9 mouse cellular contexts compared by ENCODE assay signal in the genomic region with DNA sequence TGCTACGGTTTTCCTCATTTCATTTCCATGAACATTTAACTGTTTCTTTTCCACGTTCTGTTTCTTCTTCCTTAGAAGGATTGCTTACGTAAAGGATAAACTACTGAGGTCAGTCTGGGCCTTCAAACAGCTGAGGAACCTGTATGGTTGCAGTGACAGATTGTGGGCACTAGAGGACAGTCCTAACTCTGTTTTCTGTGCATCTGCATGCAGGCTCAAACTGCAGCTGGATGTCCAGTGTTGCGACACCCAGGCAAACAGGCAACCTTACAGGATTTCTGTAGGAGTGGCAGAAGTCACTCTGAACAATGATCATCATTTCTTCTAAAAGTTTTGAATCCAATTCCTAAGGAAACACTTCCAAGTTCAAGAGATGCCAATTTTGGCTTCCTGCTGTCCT. TPM values are rescaled to one million over a fixed set of nuclear protein-coding genes. Genes with fewer than 3 reads are reported as not detected.
DNase-seq lines count a peak whose midpoint lies in the region; ATAC-seq lines count a peak whose summit lies in the region.
"Had no signal": no experiment of that assay in that cellular context is flagged by ENCODE, and none has a peak within 500 bp of the region (broad histone marks: within the 10 kb centered on the region; RNA-seq: fewer than 3 reads in every experiment).

No protein-coding gene starts in this region.

- WGBS in heart, embryonic 12.5 days: 63% methylated on average over 4 of the region's 4 CpGs

- H3K9ac ChIP-seq in heart, embryonic 12.5 days: no peak overlapping the region
- H3K9ac ChIP-seq: liver, embryonic 15.5 days had no signal

- no peaks in the 10 kb centered on the region for H3K27me3 ChIP-seq in heart, embryonic 12.5 days (replicated peaks)
- H3K27me3 ChIP-seq: liver, embryonic 15.5 days had no signal

- H3K4me3 ChIP-seq in heart, embryonic 12.5 days: no peak overlapping the region
- H3K4me3 ChIP-seq: liver, embryonic 15.5 days had no signal

- peaks cover 40% of the 10 kb centered on the region for H3K36me3 ChIP-seq in heart, embryonic 12.5 days
- H3K36me3 ChIP-seq: liver, embryonic 15.5 days had no signal

- H3K4me1 ChIP-seq in heart, embryonic 12.5 days (replicated peaks): no peaks in the 10 kb centered on the region

- ATAC-seq in inflammation-experienced regulatory T-cells, adult 6 months: peak; percentile 51
- no peak for ATAC-seq in heart, embryonic 12.5 days (ENCODE audit: insufficient number of reproducible peaks, low FRiP score)

- no peak overlapping the region for H3K4me2 ChIP-seq in heart, embryonic 12.5 days
- H3K4me2 ChIP-seq: liver, embryonic 15.5 days had no signal

- H3K9me3 ChIP-seq in heart, embryonic 12.5 days (replicated peaks): no peaks in the 10 kb centered on the region
- H3K9me3 ChIP-seq: liver, embryonic 15.5 days had no signal

- DNase-seq in gastrocnemius, adult 18-20 months (ENCODE audit: low spot score): peak; percentile 32
- DNase-seq in gastrocnemius, postnatal 36 days: no peak
- peak; percentile 20 for DNase-seq in thymus, postnatal 25 days
- no peak for DNase-seq in thymus, postnatal 14 days
- peak; percentile 65 for DNase-seq in retina, embryonic 14.5 days (ENCODE audit: low spot score)
- DNase-seq in Muller cell, postnatal 12 days (ENCODE audit: inconsistent ontology term): no peak

- intact Hi-C loops in gastrocnemius, postnatal 36 days (cut with DNase I): no loop called here

- H3K27ac ChIP-seq in heart, embryonic 12.5 days (ENCODE audit: poor library complexity, severe bottlenecking): no peak overlapping the region
- H3K27ac ChIP-seq: liver, embryonic 15.5 days had no signal

RNA-seq across cellular contexts. Expression of a gene that starts 5.3 kb away (rescaled TPM):
- 10 to 100 TPM; 17.9 to 23.7 TPM for total RNA-seq in gastrocnemius, adult 18-20 months (2021)
- 10 to 100 TPM; 12.7 to 14.5 TPM for total RNA-seq in gastrocnemius, postnatal 36 days (2021)
- 10 to 100 TPM; 28.9 to 79.9 (median 60.8) TPM for polyA plus RNA-seq in inflammation-experienced regulatory T-cells, adult 6 months (2017; shearing (Covaris generic))
- polyA plus RNA-seq in heart, embryonic 12.5 days (2016; fragmentation: Nextera tagmentation; extraction: Ambion mirVana): 12.1 and 14.5 TPM in 2 replicates

RNA-seq across cellular contexts. Expression of a gene that starts 27.2 kb away (rescaled TPM):
- 1 to 10 TPM; 2.3 to 3.4 TPM for total RNA-seq in gastrocnemius, adult 18-20 months (2021)
- 1 to 10 TPM; 4.4 to 4.5 TPM for total RNA-seq in gastrocnemius, postnatal 36 days (2021)
- polyA plus RNA-seq in inflammation-experienced regulatory T-cells, adult 6 months (2017; shearing (Covaris generic)): not detected
- 26.4 and 27.1 TPM in 2 replicates for polyA plus RNA-seq in heart, embryonic 12.5 days (2016; fragmentation: Nextera tagmentation; extraction: Ambion mirVana)

Comparison
In these comparisons a context has a peak if more than half of its experiments do, and no peak if none do; other contexts are left out.
1. DNase-seq: peak in gastrocnemius, adult 18-20 months (single experiment), thymus, postnatal 25 days (single experiment) and retina, embryonic 14.5 days (single experiment); none in gastrocnemius, postnatal 36 days (0 of 2), thymus, postnatal 14 days (single experiment) and Muller cell, postnatal 12 days (single experiment).